Mouse (Mus musculus) liver, embryonic 11.5 days (tissue): ENCODE measurements around the gene 1110057P08Rik. TPM values are rescaled to one million over a fixed set of nuclear protein-coding genes. Genes with fewer than 3 reads are reported as not detected.
"Not testable (repeated sequence)": the region's sequence is repeated elsewhere in the genome, so short reads cannot be mapped to it uniquely, and the experiment has no call there.

Experiments
- ATAC-seq: fragments of 200-750 bp; cut with Nextera tagmentation; replicated peaks from 2 replicates; pipeline ENCODE4 v1.8.0; 2017; ENCODE audit warnings: moderate number of reproducible peaks, mild to moderate bottlenecking, moderate TSS enrichment, moderate library complexity; ENCODE audit not compliant: low FRiP score
- DNase-seq: peaks from one replicate; pipeline ENCODE4 v3.0.0-alpha.2; 2017; ENCODE audit warnings: low spot score
- H3K27ac ChIP-seq: fragments of 300-500 bp; sonication (generic); 2 replicates; pipeline ENCODE4 v1.5.1; 2014; ENCODE audit warnings: mild to moderate bottlenecking, low read depth, low read length, control low read depth
- H3K27me3 ChIP-seq: fragments of 300-500 bp; sonication (generic); replicated peaks from 2 replicates; pipeline ENCODE4 v1.6.1; 2014; ENCODE audit warnings: low read length, mixed read lengths; ENCODE audit not compliant: control insufficient read depth, insufficient read depth
- H3K36me3 ChIP-seq: fragments of 300-500 bp; sonication (generic); 2 replicates; pipeline ENCODE4 v1.6.1; 2014; ENCODE audit warnings: mild to moderate bottlenecking, low read length, moderate library complexity, mixed read lengths; ENCODE audit not compliant: control insufficient read depth, insufficient read depth
- H3K4me1 ChIP-seq: fragments of 300-500 bp; sonication (generic); replicated peaks from 2 replicates; pipeline ENCODE4 v1.6.1; 2014; ENCODE audit warnings: low read length, mixed read lengths; ENCODE audit not compliant: control insufficient read depth, insufficient read depth
- H3K4me2 ChIP-seq: fragments of 300-500 bp; sonication (generic); 2 replicates; pipeline ENCODE4 v1.6.1; 2014; ENCODE audit warnings: mild to moderate bottlenecking, control low read depth, moderate library complexity
- H3K4me3 ChIP-seq: fragments of 300-500 bp; sonication (generic); 2 replicates; pipeline ENCODE4 v1.5.1; 2014; ENCODE audit warnings: low read depth, low read length, control low read depth
- H3K9ac ChIP-seq: fragments of 300-500 bp; sonication (generic); 2 replicates; pipeline ENCODE4 v1.6.1; 2014; ENCODE audit warnings: low read depth, low read length, control low read depth
- H3K9me3 ChIP-seq: fragments of 300-500 bp; sonication (generic); 2 replicates; pipeline ENCODE4 v1.6.1; 2016; ENCODE audit warnings: low read length, inconsistent platforms, mixed read lengths; ENCODE audit not compliant: control insufficient read depth
- WGBS: fragments of 180-500 bp; shearing (Covaris S2); extraction: QIAGEN DNeasy Blood & Tissue Kit; methylation state at CpG from one replicate; pipeline ENCODE4 v1.1.7; 2014; 5-methylcytosine and 5-hydroxymethylcytosine counted together
- polyA plus RNA-seq: library from polyadenylated mRNA; unstranded; fragments of >200 nt; fragmentation: Nextera tagmentation; extraction: Ambion mirVana; gene quantifications from 2 replicates; pipeline ENCODE4 v1.2.1, GENCODE M21; 2014

Gene 1110057P08Rik
- not detected in 2 replicates for polyA plus RNA-seq

DNA sequence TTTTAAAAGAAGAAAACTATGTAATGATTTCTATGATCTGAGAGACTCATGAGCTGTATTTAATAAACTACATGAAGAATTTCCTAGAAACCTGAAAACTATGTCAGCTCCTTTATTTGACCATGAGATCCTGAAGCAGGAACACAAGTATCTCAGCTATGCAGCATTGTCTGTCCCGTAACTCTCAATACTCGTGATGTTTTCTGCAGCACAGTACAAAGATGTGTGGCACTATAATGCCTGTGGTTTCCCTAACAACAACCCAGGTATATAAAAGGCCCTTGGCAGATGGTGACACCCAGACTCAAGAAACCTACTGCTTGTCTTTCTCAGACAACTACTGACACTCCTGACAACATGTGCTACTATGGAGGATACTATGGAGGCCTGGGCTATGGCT, at the start of gene 1110057P08Rik:
Gene 1110057P08Rik (plus strand): TSS at position 301 of the 400 bp plus-strand sequence.
- Histone ChIP-seq H3K4me3 (no peak within 1 kb of the TSS), H3K4me2 (no peak within 1 kb of the TSS), H3K36me3 (no peaks in the 10 kb centered on the region), H3K27me3 (no peaks in the 10 kb centered on the region), H3K4me1 (no peaks in the 10 kb centered on the region), H3K9ac (no peak within 1 kb of the TSS), H3K9me3 (peaks cover 3% of the 10 kb centered on the region; the same call in 1 of the 2 replicates), H3K27ac (no peak within 1 kb of the TSS)
- ATAC-seq, result no peak
- 76% methylated on average over 2 of the region's 2 CpGs for WGBS
- DNase-seq, result no peak

DNA sequence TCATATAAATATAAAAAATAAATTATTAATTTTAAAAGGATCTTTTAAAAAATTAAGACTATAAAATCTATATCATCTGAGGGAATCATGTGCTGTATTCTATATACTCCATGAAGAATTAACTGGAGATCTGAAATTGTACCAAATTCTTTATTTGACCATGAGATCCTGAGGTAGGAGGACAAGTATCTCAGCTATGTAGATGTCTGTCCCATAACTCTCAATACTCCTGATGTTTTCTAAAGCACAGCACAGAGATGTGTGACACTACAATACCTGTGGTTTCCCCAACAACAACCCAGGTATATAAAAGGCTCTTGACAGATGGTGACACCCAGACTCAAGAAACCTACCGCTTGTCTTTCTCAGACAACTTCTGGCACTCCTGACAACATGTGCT, 34.0 kb upstream of the 1110057P08Rik start, which contains the start of gene Gm6358:
Gene Gm6358 (plus strand): TSS at position 301 of the 400 bp plus-strand sequence.
- no peak within 1 kb of the TSS for H3K27ac ChIP-seq
- no peak within 1 kb of the TSS for H3K4me2 ChIP-seq
- no peaks in the 10 kb centered on the region for H3K4me1 ChIP-seq
- no peak within 1 kb of the TSS for H3K9ac ChIP-seq
- no peaks in the 10 kb centered on the region for H3K36me3 ChIP-seq
- DNase-seq, result no peak
- WGBS, result 94% methylated on average over 1 of the region's 1 CpGs
- ATAC-seq, result no peak
- no peaks in the 10 kb centered on the region for H3K27me3 ChIP-seq
- H3K4me3 ChIP-seq, result no peak within 1 kb of the TSS
- no peaks in the 10 kb centered on the region for H3K9me3 ChIP-seq

DNA sequence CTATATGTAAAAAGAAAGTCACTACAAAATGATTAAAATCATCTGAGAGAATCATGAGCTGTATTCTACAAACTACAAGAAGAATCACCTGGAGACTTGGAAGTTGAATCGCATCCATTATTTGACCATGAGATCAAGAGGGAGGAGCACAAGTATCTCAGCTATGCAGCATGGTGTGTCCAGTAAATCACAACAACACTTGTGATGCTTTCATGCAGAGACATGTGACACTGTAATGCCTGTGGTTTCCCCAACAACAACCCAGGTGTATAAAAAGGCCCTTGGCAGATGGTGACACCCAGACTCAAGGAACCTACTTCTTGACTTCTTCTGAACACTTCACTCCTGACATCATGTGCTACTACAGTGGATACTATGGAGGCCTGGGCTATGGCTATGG, 23.7 kb upstream of the 1110057P08Rik start, which contains the start of gene Gm10061:
Gene Gm10061 (plus strand): TSS at position 301 of the 400 bp plus-strand sequence.
- no peak within 1 kb of the TSS for H3K9ac ChIP-seq
- ATAC-seq (no peak), DNase-seq (no peak)
- 91% methylated on average over 1 of the region's 1 CpGs for WGBS
- H3K4me3 ChIP-seq, result no peak within 1 kb of the TSS
- no peaks in the 10 kb centered on the region for H3K4me1 ChIP-seq
- H3K9me3 ChIP-seq, result 0 out of 2 replicates have a peak, but pooled peaks cover 7% of the 10 kb centered on the region
- H3K4me2 ChIP-seq, result no peak within 1 kb of the TSS
- H3K27me3 ChIP-seq, result no peaks in the 10 kb centered on the region
- no peak within 1 kb of the TSS for H3K27ac ChIP-seq
- no peaks in the 10 kb centered on the region for H3K36me3 ChIP-seq

DNA sequence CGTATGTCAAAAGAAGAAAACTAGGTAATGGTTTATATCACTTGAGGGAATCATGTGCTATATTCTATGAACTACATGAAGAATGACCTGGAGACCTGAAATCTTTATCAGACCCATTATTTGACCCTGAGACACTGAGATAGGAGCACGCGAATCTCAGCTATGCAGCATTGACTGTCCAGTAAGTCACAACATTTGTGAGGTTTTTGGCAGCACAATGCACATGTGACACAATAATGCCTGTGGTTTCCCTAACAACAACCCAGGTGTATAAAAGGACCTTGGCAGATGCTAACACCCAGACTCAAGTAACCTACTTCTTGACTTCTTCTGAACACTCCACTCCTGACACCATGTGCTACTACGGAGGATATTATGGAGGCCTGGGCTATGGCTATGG, 16.9 kb upstream of the 1110057P08Rik start, which contains the start of gene Gm9789:
Gene Gm9789 (plus strand): TSS at position 301 of the 400 bp plus-strand sequence.
- H3K27me3 ChIP-seq, result no peaks in the 10 kb centered on the region
- 0 out of 2 replicates have a peak, but pooled peaks cover 2% of the 10 kb centered on the region for H3K9me3 ChIP-seq
- ATAC-seq (no peak), DNase-seq (no peak)
- H3K36me3 ChIP-seq, result no peaks in the 10 kb centered on the region
- H3K9ac ChIP-seq, result no peak within 1 kb of the TSS
- H3K4me3 ChIP-seq, result no peak within 1 kb of the TSS
- no peak within 1 kb of the TSS for H3K27ac ChIP-seq
- H3K4me2 ChIP-seq, result no peak within 1 kb of the TSS
- no peaks in the 10 kb centered on the region for H3K4me1 ChIP-seq
- 77% methylated on average over 4 of the region's 4 CpGs for WGBS

DNA sequence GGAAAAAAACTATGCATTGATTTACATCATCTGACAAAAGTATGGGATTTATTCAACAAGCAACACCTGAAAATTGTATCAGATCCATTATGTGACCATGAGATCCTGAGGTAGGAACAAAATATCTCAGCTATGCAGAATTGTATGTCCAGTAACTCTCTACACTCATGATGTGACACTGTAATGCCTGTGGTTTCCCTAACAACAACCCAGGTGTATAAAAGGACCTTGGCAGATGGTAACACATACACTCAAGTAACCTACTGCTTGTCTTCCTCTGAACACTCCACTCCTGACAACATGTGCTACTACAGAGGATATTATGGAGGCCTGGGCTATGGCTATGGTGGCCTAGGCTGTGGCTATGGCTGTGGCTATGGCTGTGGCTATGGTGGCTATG, 5.3 kb upstream of the 1110057P08Rik start, which contains the start of gene Gm7735:
Gene Gm7735 (plus strand): TSS at position 301 of the 400 bp plus-strand sequence.
- DNase-seq, H3K9ac ChIP-seq, H3K4me2 ChIP-seq, ATAC-seq, H3K27ac ChIP-seq, H3K4me3 ChIP-seq, H3K36me3 ChIP-seq, H3K27me3 ChIP-seq, H3K9me3 ChIP-seq, H3K4me1 ChIP-seq: not testable (repeated sequence)

DNA sequence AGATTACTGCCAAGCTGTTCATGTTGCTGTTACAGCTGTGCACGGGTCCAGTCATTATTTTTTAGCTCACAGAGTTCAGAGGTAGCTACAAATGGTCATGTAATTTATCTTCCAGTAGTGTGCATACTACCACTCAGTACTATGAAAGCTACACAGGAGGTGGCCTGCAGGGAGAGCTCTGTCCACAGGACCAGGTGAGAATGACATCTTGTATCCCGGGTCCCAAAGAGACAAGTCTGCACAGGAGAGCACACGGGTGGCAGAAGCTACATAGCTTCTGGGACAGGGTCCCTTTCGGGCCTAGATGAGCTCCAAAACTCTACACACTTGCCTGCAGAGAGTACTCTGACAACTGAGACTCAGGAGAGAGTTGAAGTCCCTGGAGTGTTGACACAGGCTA, 14.1 kb downstream of the 1110057P08Rik start:
- Histone ChIP-seq H3K4me3 (no peak overlapping the region), H3K36me3 (no peaks in the 10 kb centered on the region), H3K4me2 (no peak overlapping the region), H3K9ac (no peak overlapping the region), H3K27me3 (no peaks in the 10 kb centered on the region), H3K27ac (no peak overlapping the region), H3K9me3 (peaks cover 3% of the 10 kb centered on the region; the same call in 1 of the 2 replicates), H3K4me1 (no peaks in the 10 kb centered on the region)
- ATAC-seq, result no peak
- no peak for DNase-seq
- 76% methylated on average over 4 of the region's 4 CpGs for WGBS

DNA sequence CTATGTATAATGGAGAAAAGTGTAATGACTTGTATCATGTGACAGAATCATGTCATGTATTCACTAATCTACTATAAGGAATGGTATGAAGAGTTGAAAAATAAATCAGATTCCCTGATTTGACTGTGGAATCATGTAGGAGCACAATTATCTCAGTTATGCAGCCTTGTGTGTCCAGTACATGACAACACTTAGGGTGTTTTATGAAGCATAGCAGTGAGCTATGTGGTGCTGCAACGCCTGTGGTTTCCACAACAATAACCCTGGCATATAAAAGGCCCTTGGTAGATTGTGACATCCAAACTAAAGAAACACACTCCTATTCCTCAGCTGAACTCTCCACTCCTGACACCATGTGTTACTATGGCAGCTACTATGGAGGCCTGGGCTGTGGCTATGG, 31.0 kb downstream of the 1110057P08Rik start, which contains the start of gene Krtap20-2:
Gene Krtap20-2 (plus strand): TSS at position 301 of the 400 bp plus-strand sequence.
- WGBS, result 71% methylated on average over 1 of the region's 1 CpGs
- Histone ChIP-seq H3K27ac (no peak within 1 kb of the TSS), H3K27me3 (no peaks in the 10 kb centered on the region), H3K4me3 (no peak within 1 kb of the TSS), H3K4me1 (no peaks in the 10 kb centered on the region), H3K9ac (no peak within 1 kb of the TSS), H3K36me3 (no peaks in the 10 kb centered on the region), H3K9me3 (no peaks in the 10 kb centered on the region), H3K4me2 (no peak within 1 kb of the TSS)
- no peak for ATAC-seq
- no peak for DNase-seq

Other genes with a start within 250 kb of the 1110057P08Rik start
- gene Krtap19-9b, start 242.5 kb upstream of the 1110057P08Rik start, polyA plus RNA-seq, result not detected in 2 replicates
- gene Krtap16-3, start 211.9 kb upstream of the 1110057P08Rik start, polyA plus RNA-seq, result not detected in 2 replicates
- not detected in 2 replicates for gene Krtap22-2, start 164.0 kb upstream of the 1110057P08Rik start, polyA plus RNA-seq
- not detected in 2 replicates for gene Gm10229, start 159.5 kb upstream of the 1110057P08Rik start, polyA plus RNA-seq
- gene Krtap6-1, start 143.0 kb upstream of the 1110057P08Rik start, polyA plus RNA-seq, result not detected in 2 replicates
- gene Gm10228, start 133.3 kb upstream of the 1110057P08Rik start, polyA plus RNA-seq, result not detected in 2 replicates
- not detected in 2 replicates for gene Krtap6-5, start 126.9 kb upstream of the 1110057P08Rik start, polyA plus RNA-seq
- not detected in 2 replicates for gene 1110025L11Rik, start 110.7 kb upstream of the 1110057P08Rik start, polyA plus RNA-seq
- gene Krtap6-3, start 90.7 kb upstream of the 1110057P08Rik start, polyA plus RNA-seq, result not detected in 2 replicates
- not detected in 2 replicates for gene Gm6358, start 33.9 kb upstream of the 1110057P08Rik start, polyA plus RNA-seq
- not detected in 2 replicates for gene Gm10061, start 23.6 kb upstream of the 1110057P08Rik start, polyA plus RNA-seq
- not detected in 2 replicates for gene Gm9789, start 16.8 kb upstream of the 1110057P08Rik start, polyA plus RNA-seq
- not detected in 2 replicates for gene Gm7735, start 5.2 kb upstream of the 1110057P08Rik start, polyA plus RNA-seq
- gene Krtap20-2, start 31.1 kb downstream of the 1110057P08Rik start, polyA plus RNA-seq, result not detected in 2 replicates
- gene Krtap21-1, start 229.1 kb downstream of the 1110057P08Rik start, polyA plus RNA-seq, result not detected in 2 replicates
- gene Krtap6-2, start 245.4 kb downstream of the 1110057P08Rik start, polyA plus RNA-seq, result not detected in 2 replicates